Mouse (Mus musculus) megakaryocyte, adult 5-6 weeks (primary cell): ENCODE data around the gene Anapc7. TPM values are rescaled to one million over a fixed set of nuclear protein-coding genes. Genes with fewer than 3 reads are reported as not detected.

Experiments used
- ATAC-seq: 2 replicates; pipeline ENCODE4 v1.8.0; 2016; ENCODE audit warnings: mild to moderate bottlenecking, inconsistent platforms; ENCODE audit not compliant: poor library complexity, severe bottlenecking
- total RNA-seq, 2 experiments: library from RNA; stranded (forward) in 1 of 2; stranded (reverse) in 1 of 2; fragments of 153-499, 151-499 nt in 1 of 2; fragments of 221-1000, 200-1000 nt in 1 of 2; gene quantifications; 2 replicates each; pipeline versions ENCODE4 v1.2.3 to v1.2.4; 2015 to 2017

The Anapc7 gene
- total RNA-seq, 2 experiments from 2014 or later, result 16.4 to 18.3 TPM

DNA sequence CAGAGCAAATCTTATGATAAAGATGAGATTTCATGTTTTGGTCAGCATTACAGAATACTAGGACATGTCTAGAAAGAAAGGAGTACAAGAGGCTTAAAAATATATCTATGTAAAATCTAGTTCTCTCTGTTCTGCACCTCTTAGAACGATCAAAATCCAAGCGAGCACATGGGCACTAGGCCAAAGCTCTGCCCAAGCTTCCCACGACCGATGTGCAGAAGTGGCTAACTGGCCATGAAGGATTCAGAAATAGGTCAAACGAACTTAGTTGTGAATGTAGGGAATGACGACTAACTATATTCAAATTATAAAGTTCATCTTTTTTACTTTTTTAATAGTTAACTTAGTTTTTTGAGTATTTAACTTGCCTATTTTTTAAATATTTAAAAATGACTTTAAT is 66.3 kb downstream of the Anapc7 start:
- ATAC-seq, result no peak

DNA sequence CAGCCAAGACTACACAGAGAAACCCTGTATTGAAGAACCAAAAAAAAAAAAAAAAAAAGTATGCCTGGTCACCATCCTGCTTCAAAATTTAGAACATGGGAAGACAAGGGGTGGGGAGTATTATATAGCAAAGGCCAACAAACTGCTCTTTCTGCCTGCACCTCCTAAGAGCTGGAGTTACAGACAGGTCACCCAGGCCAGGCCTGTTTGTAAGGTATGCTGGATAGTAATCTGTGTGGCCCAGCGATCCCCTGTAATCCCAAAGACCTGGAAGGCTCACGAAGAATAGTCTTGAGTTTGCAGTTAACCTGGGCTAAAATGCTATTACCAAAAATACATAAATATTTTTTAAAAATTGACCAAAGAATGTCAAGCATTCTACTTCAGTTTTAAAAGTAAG is 68.7 kb downstream of the Anapc7 start:
- ATAC-seq, result no peak

GRCm38 (mm10) chr5:122491385-122491784 is 69.9 kb downstream of the Anapc7 start:
- no peak for ATAC-seq

DNA sequence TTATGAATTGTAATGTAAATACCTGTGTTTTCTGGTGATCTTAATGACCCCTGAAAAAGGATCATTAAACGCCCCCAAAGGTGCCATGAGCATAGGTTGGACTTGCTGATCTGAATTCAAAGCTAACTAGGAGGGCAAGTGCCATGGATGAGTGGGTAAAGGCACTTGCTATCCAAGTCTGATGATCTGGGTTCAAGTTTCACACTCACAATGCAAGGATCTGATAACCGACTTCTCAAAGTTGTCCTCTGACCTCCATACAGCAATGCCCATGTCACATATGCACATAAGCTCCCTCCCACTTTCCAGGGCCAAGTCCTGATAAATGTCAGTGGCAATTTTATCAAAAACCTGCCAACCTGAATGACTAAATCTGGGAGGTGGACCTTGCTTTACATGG is 71.5 kb downstream of the Anapc7 start:
- no peak for ATAC-seq

- ATAC-seq, result no peak
These were observed 73.0 kb downstream of the Anapc7 start for GRCm38 (mm10) chr5:122494449-122494848.

Other genes starting within 250 kb of the Anapc7 start
- 44.4 and 45.1 TPM in 2 replicates for gene Hvcn1, start 214.9 kb upstream of the Anapc7 start, total RNA-seq (2015)
- gene Hvcn1, start 214.9 kb upstream of the Anapc7 start, total RNA-seq (2017), result 51.2 and 59.3 TPM in 2 replicates
- gene Tctn1, start 157.2 kb upstream of the Anapc7 start, total RNA-seq (2015), result 3.2 and 4.3 TPM in 2 replicates
- 3.5 and 6.5 TPM in 2 replicates for gene Tctn1, start 157.2 kb upstream of the Anapc7 start, total RNA-seq (2017)
- gene Pptc7, start 137.3 kb upstream of the Anapc7 start, total RNA-seq (2015), result 18.6 and 18.8 TPM in 2 replicates
- gene Pptc7, start 137.3 kb upstream of the Anapc7 start, total RNA-seq (2017), result 19.9 and 22.0 TPM in 2 replicates
- 0.82 and 1.6 TPM in 2 replicates for gene Rad9b, start 67.5 kb upstream of the Anapc7 start, total RNA-seq (2015)
- gene Rad9b, start 67.5 kb upstream of the Anapc7 start, total RNA-seq (2017), result 1.5 and 2.6 TPM in 2 replicates
- gene Vps29, start 67.3 kb upstream of the Anapc7 start, total RNA-seq (2015), result 131 and 151 TPM in 2 replicates
- 83.5 and 101 TPM in 2 replicates for gene Vps29, start 67.3 kb upstream of the Anapc7 start, total RNA-seq (2017)
- gene Gpn3, start 49.8 kb upstream of the Anapc7 start, total RNA-seq (2015), result 27.0 and 32.5 TPM in 2 replicates
- 18.5 and 19.7 TPM in 2 replicates for gene Gpn3, start 49.8 kb upstream of the Anapc7 start, total RNA-seq (2017)
- 7.2 and 7.6 TPM in 2 replicates for gene Fam216a, start 49.3 kb upstream of the Anapc7 start, total RNA-seq (2015)
- 9.4 and 10.5 TPM in 2 replicates for gene Fam216a, start 49.3 kb upstream of the Anapc7 start, total RNA-seq (2017)
- 319 and 422 TPM in 2 replicates for gene Arpc3, start 29.8 kb upstream of the Anapc7 start, total RNA-seq (2015)
- 1,374 and 1,550 TPM in 2 replicates for gene Arpc3, start 29.8 kb upstream of the Anapc7 start, total RNA-seq (2017)
- 47.1 and 47.5 TPM in 2 replicates for gene Atp2a2, start 80.5 kb downstream of the Anapc7 start, total RNA-seq (2015)
- 65.0 and 65.8 TPM in 2 replicates for gene Atp2a2, start 80.5 kb downstream of the Anapc7 start, total RNA-seq (2017)
- gene Ift81, start 192.8 kb downstream of the Anapc7 start, total RNA-seq (2015), result 4.9 and 6.2 TPM in 2 replicates
- gene Ift81, start 192.8 kb downstream of the Anapc7 start, total RNA-seq (2017), result 3.7 and 3.8 TPM in 2 replicates
- 35.5 and 35.6 TPM in 2 replicates for gene P2rx7, start 222.2 kb downstream of the Anapc7 start, total RNA-seq (2015)
- gene P2rx7, start 222.2 kb downstream of the Anapc7 start, total RNA-seq (2017), result 61.2 and 76.5 TPM in 2 replicates